Mouse (Mus musculus): ENCODE measurements around the gene Napepld.

DNA sequence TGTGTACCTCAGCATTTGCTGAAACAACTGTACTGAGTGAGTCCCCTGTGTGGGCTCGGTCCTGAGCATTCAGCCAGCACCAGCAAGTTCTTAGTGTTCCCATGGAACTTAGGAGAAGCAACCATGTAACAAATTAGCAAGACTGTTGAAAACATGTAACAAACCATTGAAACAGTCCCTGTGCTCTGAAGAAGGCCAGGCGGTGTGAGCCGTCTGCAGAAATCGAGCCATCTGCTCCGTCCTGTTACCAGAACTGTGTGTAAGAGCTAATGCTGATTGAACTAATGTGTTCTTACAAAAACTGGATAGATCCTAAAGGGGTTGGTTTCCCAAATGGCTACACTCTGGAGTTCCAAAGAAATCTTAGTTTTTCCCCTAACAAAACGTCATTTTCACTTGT is 40.3 kb downstream of the Napepld start:
- TF ChIP-seq POLR2A (IDR thresholded peaks at IDR 0.05; ENCODE audit: extremely low read depth, insufficient read depth, low read length) (no peak), CTCF (IDR thresholded peaks at IDR 0.05; ENCODE audit: extremely low read depth, insufficient read depth, low read length) (no peak)
